Mouse (Mus musculus): ENCODE measurements around the gene Klrb1c. TPM values are rescaled to one million over a fixed set of nuclear protein-coding genes. Genes with fewer than 3 reads are reported as not detected.
"Not testable (repeated sequence)": the region's sequence is repeated elsewhere in the genome, so short reads cannot be mapped to it uniquely, and the experiment has no call there.

Gene Klrb1c
- polyA plus RNA-seq, 1 experiment from 2014 or later, result not detected

GRCm38 (mm10) chr6:128793734-128794133, 4.7 kb upstream of the Klrb1c start:
- no peak overlapping the region for H3K27ac ChIP-seq
- no peaks in the 10 kb centered on the region for H3K27me3 ChIP-seq
- peaks cover 10% of the 10 kb centered on the region for H3K4me1 ChIP-seq
- H3K4me2 ChIP-seq, result no peak overlapping the region
- WGBS, result 81% methylated on average over 6 of the region's 6 CpGs
- no peak overlapping the region for H3K4me3 ChIP-seq
- H3K9me3 ChIP-seq (replicated peaks), result no peaks in the 10 kb centered on the region
- no peak overlapping the region for H3K9ac ChIP-seq
- H3K36me3 ChIP-seq (ENCODE audit: poor library complexity, severe bottlenecking), result no peaks in the 10 kb centered on the region
- no peak for ATAC-seq

GRCm38 (mm10) chr6:128790491-128790994, 1.5 kb upstream of the Klrb1c start:
- H3K27ac ChIP-seq; H3K9me3 ChIP-seq (replicated peaks); H3K4me1 ChIP-seq; H3K27me3 ChIP-seq; H3K36me3 ChIP-seq (ENCODE audit: poor library complexity, severe bottlenecking); H3K4me3 ChIP-seq; H3K4me2 ChIP-seq; ATAC-seq; H3K9ac ChIP-seq: not testable (repeated sequence)
- WGBS, result 95% methylated on average over 4 of the region's 4 CpGs

- no peak for ATAC-seq
Observed at GRCm38 (mm10) chr6:128788517-128788916, 498 bp downstream of the Klrb1c start.

GRCm38 (mm10) chr6:128786396-128786795, 2.6 kb downstream of the Klrb1c start:
- H3K9ac ChIP-seq; H3K36me3 ChIP-seq (ENCODE audit: poor library complexity, severe bottlenecking); H3K9me3 ChIP-seq (replicated peaks); H3K27ac ChIP-seq; H3K27me3 ChIP-seq; H3K4me3 ChIP-seq; H3K4me2 ChIP-seq; H3K4me1 ChIP-seq; ATAC-seq: not testable (repeated sequence)
- WGBS, result 88% methylated on average over 1 of the region's 1 CpGs

More at GRCm38 (mm10) chr6:128788517-128788916, 498 bp downstream of the Klrb1c start:
- Histone ChIP-seq H3K4me2 (no peak overlapping the region), H3K4me1 (no peaks in the 10 kb centered on the region), H3K36me3 (ENCODE audit: poor library complexity, severe bottlenecking) (no peaks in the 10 kb centered on the region), H3K4me3 (no peak overlapping the region), H3K9me3 (replicated peaks) (no peaks in the 10 kb centered on the region), H3K27me3 (no peaks in the 10 kb centered on the region), H3K9ac (no peak overlapping the region), H3K27ac (no peak overlapping the region)
- WGBS, result 69% methylated on average over 1 of the region's 1 CpGs

- no peak overlapping the region for H3K9ac ChIP-seq
- H3K27me3 ChIP-seq, result no peaks in the 10 kb centered on the region
- no peak overlapping the region for H3K4me2 ChIP-seq
- 83% methylated on average over 10 of the region's 10 CpGs for WGBS
- no peak overlapping the region for H3K27ac ChIP-seq
- no peak overlapping the region for H3K4me3 ChIP-seq
- no peaks in the 10 kb centered on the region for H3K36me3 ChIP-seq (ENCODE audit: poor library complexity, severe bottlenecking)
- peaks cover 10% of the 10 kb centered on the region for H3K9me3 ChIP-seq (replicated peaks)
- ATAC-seq, result no peak
- no peaks in the 10 kb centered on the region for H3K4me1 ChIP-seq
Observed at GRCm38 (mm10) chr6:128769481-128770253, 19.3 kb downstream of the Klrb1c start.

- Histone ChIP-seq H3K4me2 (no peak overlapping the region), H3K27ac (no peak overlapping the region), H3K27me3 (no peaks in the 10 kb centered on the region), H3K9me3 (replicated peaks) (peaks cover 2% of the 10 kb centered on the region; the same call in 1 of the 2 replicates), H3K9ac (no peak overlapping the region), H3K36me3 (ENCODE audit: poor library complexity, severe bottlenecking) (no peaks in the 10 kb centered on the region), H3K4me3 (no peak overlapping the region), H3K4me1 (no peaks in the 10 kb centered on the region)
- 76% methylated on average over 4 of the region's 4 CpGs for WGBS
- ATAC-seq, result no peak
Observed at GRCm38 (mm10) chr6:128768047-128768446, 21.0 kb downstream of the Klrb1c start.

GRCm38 (mm10) chr6:128766486-128767254, 22.3 kb downstream of the Klrb1c start:
- not testable (repeated sequence) for H3K4me1 ChIP-seq; H3K4me3 ChIP-seq; H3K36me3 ChIP-seq (ENCODE audit: poor library complexity, severe bottlenecking); H3K9me3 ChIP-seq (replicated peaks); H3K9ac ChIP-seq; H3K27me3 ChIP-seq; H3K4me2 ChIP-seq
- H3K27ac ChIP-seq, result 0 out of 2 replicates have a peak overlapping the region, but pooled peaks have one; percentile 20
- ATAC-seq, result peak; percentile 13; the same call in 1 of the 2 replicates
- WGBS, result 68% methylated on average over 6 of the region's 6 CpGs

GRCm38 (mm10) chr6:128765211-128765610, 23.8 kb downstream of the Klrb1c start:
- no peak for ATAC-seq
- Histone ChIP-seq H3K27ac (no peak overlapping the region), H3K4me2 (no peak overlapping the region), H3K36me3 (ENCODE audit: poor library complexity, severe bottlenecking) (no peaks in the 10 kb centered on the region), H3K27me3 (no peaks in the 10 kb centered on the region), H3K4me1 (0 out of 2 replicates have a peak, but pooled peaks cover 4% of the 10 kb centered on the region), H3K9ac (no peak overlapping the region), H3K9me3 (replicated peaks) (no peaks in the 10 kb centered on the region), H3K4me3 (no peak overlapping the region)
- WGBS, result 88% methylated on average over 1 of the region's 1 CpGs

GRCm38 (mm10) chr6:128764598-128764997, 24.4 kb downstream of the Klrb1c start:
- Histone ChIP-seq H3K9ac (peak overlapping the region; percentile 45; the same call in 1 of the 2 replicates), H3K36me3 (ENCODE audit: poor library complexity, severe bottlenecking) (no peaks in the 10 kb centered on the region), H3K4me3 (peak overlapping the region; percentile 53), H3K27ac (peak overlapping the region; percentile 59), H3K9me3 (replicated peaks) (no peaks in the 10 kb centered on the region), H3K4me2 (peak overlapping the region; percentile 63), H3K4me1 (0 out of 2 replicates have a peak, but pooled peaks cover 4% of the 10 kb centered on the region), H3K27me3 (no peaks in the 10 kb centered on the region)
- ATAC-seq, result no peak
- WGBS, result 20% methylated on average over 5 of the region's 5 CpGs

- WGBS, result 2% methylated on average over 30 of the region's 30 CpGs
Observed at GRCm38 (mm10) chr6:128763736-128764523, 25.1 kb downstream of the Klrb1c start.

GRCm38 (mm10) chr6:128762892-128763670, 25.9 kb downstream of the Klrb1c start:
- not testable (repeated sequence) for H3K4me1 ChIP-seq; ATAC-seq; H3K9me3 ChIP-seq (replicated peaks); H3K27me3 ChIP-seq; H3K36me3 ChIP-seq (ENCODE audit: poor library complexity, severe bottlenecking); H3K27ac ChIP-seq
- Histone ChIP-seq H3K4me3 (peak overlapping the region; percentile 53), H3K4me2 (peak overlapping the region; percentile 63), H3K9ac (peak overlapping the region; percentile 68; the same call in 1 of the 2 replicates)
- 77% methylated on average over 9 of the region's 10 CpGs for WGBS

More at GRCm38 (mm10) chr6:128763736-128764523, 25.1 kb downstream of the Klrb1c start:
- H3K9me3 ChIP-seq (replicated peaks), result no peaks in the 10 kb centered on the region
- H3K9ac ChIP-seq, result peak overlapping the region; percentile 68
- ATAC-seq, result peak; percentile 93
- H3K4me2 ChIP-seq, result peak overlapping the region; percentile 63
- H3K4me3 ChIP-seq, result peak overlapping the region; percentile 53
- 0 out of 2 replicates have a peak, but pooled peaks cover 4% of the 10 kb centered on the region for H3K4me1 ChIP-seq
- H3K36me3 ChIP-seq (ENCODE audit: poor library complexity, severe bottlenecking), result no peaks in the 10 kb centered on the region
- peak overlapping the region; percentile 88 for H3K27ac ChIP-seq
- H3K27me3 ChIP-seq, result no peaks in the 10 kb centered on the region
